ENCODE assay signal across 8 mouse cellular contexts in genomic region chr3:52197982-52198750, GRCm38 (mm10).
DNase-seq lines count a peak whose midpoint lies in the region; ATAC-seq and TF ChIP-seq lines count a peak whose summit lies in the region.

No protein-coding gene starts in this region.

- H3K9me3 ChIP-seq in liver, postnatal 0 days (ENCODE audit: low read length): no peaks in the 10 kb centered on the region

- H3K4me2 ChIP-seq in liver, postnatal 0 days (ENCODE audit: low read depth, low read length): peak overlapping the region; percentile 47

- H3K4me3 ChIP-seq in liver, postnatal 0 days (ENCODE audit: low read depth, low read length): peak overlapping the region; percentile 21

- H3K4me1 ChIP-seq in liver, postnatal 0 days (ENCODE audit: insufficient read depth): peaks cover 8% of the 10 kb centered on the region; the same call in 1 of the 2 replicates

- TF ChIP-seq CTCF in liver, postnatal 0 days (IDR thresholded peaks at IDR 0.05; ENCODE audit: low read depth): no peak

- no peaks in the 10 kb centered on the region for H3K27me3 ChIP-seq in liver, postnatal 0 days (ENCODE audit: insufficient read depth, low read length)

- H3K9ac ChIP-seq in liver, postnatal 0 days (replicated peaks): no peak overlapping the region

- peak; percentile 62 for ATAC-seq in liver, postnatal 0 days

- DNase-seq in ovary, adult 18-20 months (ENCODE audit: low spot score): peak; percentile 40
- no peak for DNase-seq in ovary, postnatal 36 days (ENCODE audit: low spot score)
- peak; percentile 54 for DNase-seq in c-Kit-positive CD71-negative TER-119-negative erythroid progenitor cells, embryonic 14.5 days (ENCODE audit: low read depth)
- peak; percentile 50 to 65 for DNase-seq in heart, adult 9 months (ENCODE audit: low spot score in 2 of 2)
- DNase-seq in kidney, postnatal 10 days: peak; percentile 64
- peak; percentile 26 for DNase-seq in liver, postnatal 0 days
- DNase-seq in skeletal muscle tissue, adult 2 months (ENCODE audit: low read depth, low spot score): peak; percentile 60
- no peak for DNase-seq in embryo, embryonic 9.5 days (ENCODE audit: extremely low spot score)

- no peak overlapping the region for H3K27ac ChIP-seq in liver, postnatal 0 days (ENCODE audit: low read depth)

- H3K36me3 ChIP-seq in liver, postnatal 0 days (replicated peaks; ENCODE audit: insufficient read depth, low read length): no peaks in the 10 kb centered on the region

- WGBS in liver, postnatal 0 days (ENCODE audit: insufficient replicate concordance): 42% methylated on average over 23 of the region's 23 CpGs

- no peak for TF ChIP-seq EP300 in liver, postnatal 0 days (IDR thresholded peaks at IDR 0.05; ENCODE audit: low read depth)

Comparison
In these comparisons a context has a peak if more than half of its experiments do, and no peak if none do; other contexts are left out.
1. DNase-seq: peak in ovary, adult 18-20 months (single experiment), c-Kit-positive CD71-negative TER-119-negative erythroid progenitor cells, embryonic 14.5 days (single experiment), heart, adult 9 months (2 of 2), kidney, postnatal 10 days (single experiment), liver, postnatal 0 days (single experiment) and skeletal muscle tissue, adult 2 months (single experiment); none in ovary, postnatal 36 days (single experiment) and embryo, embryonic 9.5 days (single experiment).